Mouse (Mus musculus): Measurements from ENCODE around the gene Ifna11.

DNA sequence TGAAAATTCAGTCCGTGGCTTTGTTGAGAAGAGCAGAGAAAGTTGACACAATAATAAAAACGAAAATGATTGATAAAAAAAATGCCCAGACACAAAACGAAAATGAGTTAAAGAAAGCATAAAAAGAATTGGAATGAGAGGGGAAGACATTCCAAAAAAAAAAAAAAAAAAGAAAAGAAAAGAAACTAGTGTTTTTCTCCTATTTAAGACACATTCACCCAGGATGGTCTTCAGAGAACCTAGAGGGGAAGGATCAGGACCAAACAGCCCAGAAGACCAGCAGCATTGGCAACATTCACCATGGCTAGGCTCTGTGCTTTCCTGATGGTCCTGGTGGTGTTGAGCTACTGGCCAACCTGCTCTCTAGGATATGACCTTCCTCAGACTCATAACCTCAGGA lies 3.8 kb upstream of the Ifna11 start, which contains the start of gene Ifna7:
- TF ChIP-seq CTCF (conservative IDR thresholded peaks at IDR 0.05; ENCODE audit: insufficient read depth, insufficient read length, low read depth, low read length) = no peak
- no peak for TF ChIP-seq POLR2A (IDR thresholded peaks at IDR 0.05; ENCODE audit: low read depth, low read length)

All from kidney, adult 2 months (tissue).